Mouse (Mus musculus) midbrain, embryonic 14.5 days (tissue): ENCODE measurements around the gene Trnp1. TPM values are rescaled to one million over a fixed set of nuclear protein-coding genes. Genes with fewer than 3 reads are reported as not detected.

Experiments used
- ATAC-seq: fragments of 200-750 bp; cut with Nextera tagmentation; 2 replicates; pipeline ENCODE4 v1.8.0; 2017; ENCODE audit warnings: moderate number of reproducible peaks, moderate library complexity; ENCODE audit not compliant: low FRiP score, low TSS enrichment
- DNase-seq: peaks from one replicate; pipeline ENCODE4 v3.0.0-alpha.2; 2015
- H3K27ac ChIP-seq: fragments of 300-500 bp; sonication (generic); replicated peaks from 2 replicates; pipeline ENCODE4 v1.5.1; 2014; ENCODE audit warnings: mild to moderate bottlenecking, low read depth, low read length, moderate library complexity
- H3K27me3 ChIP-seq: fragments of 300-500 bp; sonication (generic); 2 replicates; pipeline ENCODE4 v1.6.1; 2014; ENCODE audit warnings: low read length, control low read depth, mixed read lengths; ENCODE audit not compliant: control insufficient read depth, insufficient read depth
- H3K36me3 ChIP-seq: fragments of 300-500 bp; sonication (generic); 2 replicates; pipeline ENCODE4 v1.6.1; 2014; ENCODE audit warnings: low read length, control low read depth; ENCODE audit not compliant: control insufficient read depth, insufficient read depth
- H3K4me1 ChIP-seq: fragments of 300-500 bp; sonication (generic); 2 replicates; pipeline ENCODE4 v1.6.1; 2014; ENCODE audit warnings: mild to moderate bottlenecking, antibody characterized with exemption, low read length, control low read depth; ENCODE audit not compliant: control insufficient read depth, insufficient read depth
- H3K4me2 ChIP-seq: fragments of 300-500 bp; sonication (generic); 2 replicates; pipeline ENCODE4 v1.6.1; 2014; ENCODE audit warnings: mild to moderate bottlenecking, low read length, moderate library complexity
- H3K4me3 ChIP-seq: fragments of 300-500 bp; sonication (generic); replicated peaks from 2 replicates; pipeline ENCODE4 v1.5.1; 2014; ENCODE audit warnings: low read depth, low read length
- H3K9ac ChIP-seq: fragments of 300-500 bp; sonication (generic); replicated peaks from 2 replicates; pipeline ENCODE4 v1.6.1; 2014; ENCODE audit warnings: mild to moderate bottlenecking, low read length, moderate library complexity
- H3K9me3 ChIP-seq: fragments of 300-500 bp; sonication (generic); 2 replicates; pipeline ENCODE4 v1.6.1; 2016; ENCODE audit warnings: low read length, control low read depth, mixed read lengths; ENCODE audit not compliant: control insufficient read depth
- WGBS: fragments of 180-500 bp; shearing (Covaris S2); extraction: QIAGEN DNeasy Blood & Tissue Kit; methylation state at CpG from one replicate; pipeline ENCODE4 v1.1.7; 2014; 5-methylcytosine and 5-hydroxymethylcytosine counted together
- polyA plus RNA-seq: library from polyadenylated mRNA; unstranded; fragments of >200 nt; fragmentation: Nextera tagmentation; extraction: Ambion mirVana; gene quantifications from 2 replicates; pipeline ENCODE4 v1.2.1, GENCODE M21; 2014

The Trnp1 gene
- polyA plus RNA-seq, result 5.5 and 7.8 TPM in 2 replicates

DNA sequence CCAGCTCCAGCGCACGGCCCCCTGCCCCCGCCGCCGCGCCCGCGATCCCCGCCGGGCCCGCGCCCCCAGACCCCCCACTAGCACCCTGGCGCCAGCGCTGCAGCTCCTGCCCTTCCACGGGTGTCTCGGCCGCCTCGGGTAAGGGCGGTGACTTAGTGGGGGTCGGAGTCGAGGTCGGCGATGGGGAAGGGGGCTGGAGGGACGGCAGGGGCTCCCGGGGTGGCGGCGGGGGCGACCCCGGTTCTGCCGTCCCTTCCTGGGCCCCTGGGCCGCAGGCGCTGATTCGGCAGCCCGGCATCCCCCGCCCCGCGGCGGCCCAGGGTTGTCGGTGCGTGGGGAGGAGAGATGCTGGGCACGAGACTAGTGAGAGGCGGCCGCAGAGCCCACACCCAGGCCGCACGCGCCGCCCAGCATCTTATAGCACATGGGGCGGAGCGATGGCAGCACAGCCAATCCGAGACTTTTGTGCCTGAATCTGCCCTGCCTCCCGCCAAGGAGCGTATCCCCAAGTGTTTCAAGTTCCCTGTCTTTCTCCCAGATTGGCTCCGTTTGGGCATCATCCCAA is at the start of gene Trnp1:
Gene Trnp1, minus strand, starts transcription at position 391 of the 565 bp plus-strand sequence.
- H3K9ac ChIP-seq, result peak within 1 kb of the TSS; percentile 61
- no peaks in the 10 kb centered on the region for H3K36me3 ChIP-seq
- H3K9me3 ChIP-seq, result no peaks in the 10 kb centered on the region
- ATAC-seq (peak; percentile 84), DNase-seq (peak; percentile 91)
- H3K4me3 ChIP-seq, result peak within 1 kb of the TSS; percentile 61
- no peak within 1 kb of the TSS for H3K27ac ChIP-seq
- H3K4me1 ChIP-seq, result peaks cover 13% of the 10 kb centered on the region
- under 1% methylated on average over 39 of the region's 53 CpGs for WGBS
- H3K4me2 ChIP-seq, result peak within 1 kb of the TSS; percentile 98
- H3K27me3 ChIP-seq, result peaks cover 63% of the 10 kb centered on the region

DNA sequence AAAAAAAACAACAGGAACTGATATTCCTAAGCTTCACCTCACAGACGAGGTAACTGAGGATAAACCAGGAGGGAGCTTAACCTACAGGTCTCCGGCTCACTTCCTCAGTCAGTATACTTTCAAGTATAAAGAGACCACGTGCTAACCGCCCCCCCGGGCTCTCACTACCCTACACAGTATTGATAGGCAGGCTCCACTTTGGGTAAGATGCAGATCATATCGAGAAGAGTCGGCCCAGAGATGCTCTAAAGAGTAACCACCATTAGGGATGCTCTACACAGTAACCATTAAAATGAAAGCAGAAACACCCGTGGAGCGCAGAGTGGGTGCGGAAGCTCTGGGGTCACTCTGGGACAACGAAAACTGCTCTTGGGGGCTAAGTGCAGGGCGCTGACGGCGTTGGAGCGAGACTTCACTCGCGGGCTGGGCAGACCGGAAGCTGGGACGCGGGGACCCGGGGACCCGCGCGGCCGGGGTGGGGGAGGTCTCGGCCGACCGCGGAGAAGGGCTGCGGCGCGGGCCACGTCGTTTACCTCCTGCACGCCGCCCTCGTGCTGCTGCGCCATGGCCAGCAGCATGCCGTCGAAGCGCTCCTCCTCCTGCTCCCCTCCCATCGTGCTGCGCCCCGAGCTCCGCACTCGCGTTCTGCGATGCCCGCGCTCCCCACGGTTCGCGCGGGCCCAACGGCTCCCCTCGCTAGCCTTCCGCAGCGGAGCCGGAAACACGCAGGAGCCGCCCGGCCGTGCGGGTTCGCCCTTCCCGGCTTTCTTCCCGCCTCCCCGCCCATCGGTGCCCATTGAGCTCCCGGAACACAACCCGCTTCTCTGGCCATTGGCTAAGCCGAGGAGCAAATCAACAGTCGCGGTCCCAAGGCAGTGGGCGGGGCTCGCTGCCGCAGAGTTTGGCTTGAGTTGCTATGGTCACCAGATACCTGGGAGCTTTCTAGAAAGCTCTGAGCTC is 47.2 kb upstream of the Trnp1 start, which contains the start of gene Nudc:
Gene Nudc, minus strand, starts transcription at position 725 of the 960 bp plus-strand sequence.
- Histone ChIP-seq H3K4me2 (peak within 1 kb of the TSS; percentile 89), H3K9ac (peak within 1 kb of the TSS; percentile 82), H3K27me3 (no peaks in the 10 kb centered on the region), H3K36me3 (peaks cover 15% of the 10 kb centered on the region), H3K27ac (peak within 1 kb of the TSS; percentile 80), H3K9me3 (no peaks in the 10 kb centered on the region), H3K4me3 (peak within 1 kb of the TSS; percentile 94), H3K4me1 (peaks cover 4% of the 10 kb centered on the region)
- under 1% methylated on average over 76 of the region's 77 CpGs for WGBS
- DNase-seq (peak; percentile 98), ATAC-seq (peak; percentile 97)

DNA sequence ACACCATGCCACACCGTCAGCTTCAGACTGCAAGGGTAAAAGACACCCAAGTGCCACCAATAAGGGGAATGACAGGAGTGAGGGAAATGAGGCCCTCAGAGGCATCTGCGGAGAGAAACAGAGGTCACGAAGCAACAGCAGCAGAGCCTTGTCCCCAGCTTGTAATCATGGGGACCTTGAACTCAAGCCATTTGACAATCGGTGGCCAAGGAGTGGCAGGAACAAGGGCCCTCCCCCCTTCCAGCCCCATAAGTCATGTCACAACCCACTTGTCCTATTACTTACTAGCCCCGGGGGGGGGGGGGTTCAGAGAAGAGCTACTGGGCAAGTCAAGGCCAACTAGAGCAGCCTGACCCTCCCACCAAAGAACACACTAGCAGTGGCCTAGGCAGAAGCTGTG is 38.3 kb upstream of the Trnp1 start:
- ATAC-seq (no peak), DNase-seq (no peak)
- Histone ChIP-seq H3K27ac (no peak overlapping the region), H3K36me3 (peaks cover 89% of the 10 kb centered on the region), H3K27me3 (no peaks in the 10 kb centered on the region), H3K4me2 (no peak overlapping the region), H3K9me3 (no peaks in the 10 kb centered on the region), H3K9ac (no peak overlapping the region), H3K4me1 (no peaks in the 10 kb centered on the region), H3K4me3 (no peak overlapping the region)
- 92% methylated on average over 5 of the region's 5 CpGs for WGBS

DNA sequence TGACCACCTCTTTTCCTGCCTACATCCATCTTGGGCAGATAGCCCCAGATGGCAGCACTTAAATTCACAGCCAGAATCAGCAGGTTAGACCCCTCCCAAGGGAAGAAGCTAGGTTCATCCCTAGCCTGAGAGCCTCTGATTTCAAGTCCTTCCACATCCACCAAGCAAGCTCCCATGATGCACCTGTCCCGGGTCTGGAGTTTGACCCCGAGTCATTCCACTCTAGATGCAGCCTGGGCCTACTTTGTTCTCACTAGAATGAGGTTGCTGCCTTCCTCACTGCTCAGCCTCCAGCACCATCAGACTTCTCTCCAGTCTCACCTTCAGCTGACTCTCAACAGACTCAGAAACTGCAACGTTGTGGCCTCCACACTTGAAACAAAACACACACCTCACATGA is 37.7 kb upstream of the Trnp1 start:
- Histone ChIP-seq H3K36me3 (peaks cover 90% of the 10 kb centered on the region), H3K4me2 (no peak overlapping the region), H3K4me3 (no peak overlapping the region)

DNA sequence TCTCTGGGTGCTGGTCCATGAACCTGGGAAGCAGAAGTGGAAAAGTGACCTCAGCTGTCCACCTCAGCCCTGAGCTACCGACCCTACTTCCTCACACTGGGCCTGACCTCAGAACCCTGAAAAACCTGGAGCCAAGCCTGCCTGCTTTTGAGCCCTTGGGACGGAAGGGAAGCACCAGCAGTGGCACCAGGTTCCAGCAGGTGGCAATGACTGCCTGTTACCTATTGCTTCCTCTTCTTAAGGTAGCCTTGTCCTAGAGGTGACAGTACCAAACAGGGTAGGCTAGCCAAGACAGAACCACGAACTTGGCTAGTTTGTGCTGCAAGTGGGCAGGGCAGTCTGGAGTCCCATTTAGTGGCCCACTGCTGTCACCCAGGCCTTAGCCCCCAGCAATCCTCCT is 34.4 kb upstream of the Trnp1 start:
- Histone ChIP-seq H3K27me3 (no peaks in the 10 kb centered on the region), H3K4me1 (no peaks in the 10 kb centered on the region), H3K4me3 (no peak overlapping the region), H3K27ac (no peak overlapping the region), H3K9ac (no peak overlapping the region), H3K36me3 (peaks cover 90% of the 10 kb centered on the region), H3K4me2 (no peak overlapping the region), H3K9me3 (no peaks in the 10 kb centered on the region)
- WGBS, result 86% methylated on average over 3 of the region's 3 CpGs
- DNase-seq (no peak), ATAC-seq (no peak)

More for the DNA sequence above, 37.7 kb upstream of the Trnp1 start:
- DNase-seq (no peak), ATAC-seq (no peak)
- Histone ChIP-seq H3K9ac (no peak overlapping the region), H3K9me3 (no peaks in the 10 kb centered on the region), H3K27me3 (no peaks in the 10 kb centered on the region), H3K4me1 (no peaks in the 10 kb centered on the region), H3K27ac (no peak overlapping the region)
- 92% methylated on average over 3 of the region's 3 CpGs for WGBS

DNA sequence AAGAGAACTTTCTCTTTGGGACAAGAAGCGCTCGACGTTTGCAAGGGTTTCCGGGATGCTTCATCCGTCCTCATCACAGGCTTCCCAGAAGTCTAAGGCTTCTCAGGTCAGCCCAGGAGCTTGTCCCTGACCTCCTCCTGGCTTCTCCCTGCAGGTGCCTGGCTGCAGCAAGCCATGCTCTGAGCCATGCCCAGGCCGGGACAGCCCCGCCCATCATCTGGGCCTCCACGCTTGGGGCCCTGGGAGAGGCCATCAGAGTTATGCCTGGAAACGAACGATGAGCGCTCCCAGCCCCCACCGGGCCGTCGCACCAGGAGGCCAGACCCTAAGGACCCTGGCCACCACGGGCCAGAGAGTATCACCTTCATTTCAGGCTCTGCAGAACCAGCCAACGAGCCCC is 29.4 kb upstream of the Trnp1 start:
- 77% methylated on average over 16 of the region's 16 CpGs for WGBS
- no peak for DNase-seq
- Histone ChIP-seq H3K4me2 (no peak overlapping the region), H3K9me3 (no peaks in the 10 kb centered on the region), H3K27ac (no peak overlapping the region), H3K9ac (no peak overlapping the region), H3K4me3 (no peak overlapping the region), H3K4me1 (no peaks in the 10 kb centered on the region), H3K36me3 (peaks cover 45% of the 10 kb centered on the region), H3K27me3 (no peaks in the 10 kb centered on the region)
- ATAC-seq, result no peak

DNA sequence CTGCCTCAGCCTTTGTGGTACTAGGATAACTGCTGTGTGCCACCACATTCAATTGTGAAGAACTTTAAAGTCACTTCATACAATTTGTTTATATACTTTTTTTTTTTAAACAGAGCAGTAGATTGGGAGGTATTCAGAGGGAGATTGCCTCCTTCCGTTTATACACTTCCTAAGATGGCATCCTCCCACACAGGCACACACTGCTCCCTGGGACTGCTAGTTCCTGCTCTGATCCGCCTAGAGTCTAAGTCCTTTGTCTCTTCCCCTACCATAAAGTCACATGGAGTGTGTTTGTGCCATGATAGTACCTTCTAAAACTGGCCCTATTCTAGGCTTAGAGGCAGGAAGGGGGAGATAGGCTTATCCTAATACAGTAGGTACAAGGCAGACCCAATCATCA is 23.2 kb upstream of the Trnp1 start:
- no peak overlapping the region for H3K9ac ChIP-seq
- 70% methylated on average over 2 of the region's 2 CpGs for WGBS

DNA sequence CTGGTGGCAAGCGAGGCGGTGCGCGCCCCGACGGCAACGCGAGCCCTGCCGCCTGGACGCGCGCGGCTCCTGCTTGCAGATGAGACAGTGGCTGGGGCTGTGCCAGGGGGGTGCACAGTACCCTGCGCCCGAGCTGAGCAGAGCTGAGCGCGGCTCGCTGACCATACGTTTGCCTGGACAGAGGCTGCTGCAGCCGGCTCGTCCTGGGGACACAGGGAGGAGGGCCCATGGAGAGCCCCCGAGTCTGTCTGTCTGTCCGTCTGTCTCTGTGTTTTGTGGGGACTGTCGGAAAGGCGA is 21.0 kb upstream of the Trnp1 start:
- H3K9ac ChIP-seq, result no peak overlapping the region
- ATAC-seq (no peak), DNase-seq (no peak)
- H3K9me3 ChIP-seq, result no peaks in the 10 kb centered on the region
- H3K36me3 ChIP-seq, result no peaks in the 10 kb centered on the region
- peak overlapping the region; percentile 25 for H3K4me2 ChIP-seq
- no peaks in the 10 kb centered on the region for H3K4me1 ChIP-seq
- 7% methylated on average over 25 of the region's 25 CpGs for WGBS
- peaks cover 38% of the 10 kb centered on the region for H3K27me3 ChIP-seq
- H3K4me3 ChIP-seq, result peak overlapping the region; percentile 18; the same call in 1 of the 2 replicates
- no peak overlapping the region for H3K27ac ChIP-seq

More for the DNA sequence above, 23.2 kb upstream of the Trnp1 start:
- Histone ChIP-seq H3K4me2 (no peak overlapping the region), H3K4me3 (no peak overlapping the region), H3K27ac (no peak overlapping the region), H3K36me3 (no peaks in the 10 kb centered on the region), H3K27me3 (peaks cover 37% of the 10 kb centered on the region), H3K9me3 (no peaks in the 10 kb centered on the region), H3K4me1 (no peaks in the 10 kb centered on the region)
- ATAC-seq (no peak), DNase-seq (no peak)
